Mouse (Mus musculus) urinary bladder, postnatal 0 days (tissue): ENCODE data around the gene 2010109A12Rik. TPM values are rescaled to one million over a fixed set of nuclear protein-coding genes. Genes with fewer than 3 reads are reported as not detected.

Source experiments
- polyA plus RNA-seq: library from polyadenylated mRNA; unstranded; fragments of >200 nt; fragmentation: Nextera tagmentation; extraction: Ambion mirVana; gene quantifications from 2 replicates; pipeline ENCODE4 v1.2.1, GENCODE M21; 2015

Gene 2010109A12Rik
- polyA plus RNA-seq = 0.79 and 1.1 TPM in 2 replicates

GRCm38 (mm10) chr5:93206109-93207005 lies at the start of gene 2010109A12Rik, which contains the start of gene Ccni:
2010109A12Rik (plus strand) TSS chr5:93206518.
Ccni (minus strand) TSS chr5:93206495.

Other genes starting within 250 kb of the 2010109A12Rik start
- gene Sowahb, start 161.5 kb upstream of the 2010109A12Rik start, polyA plus RNA-seq = 0.84 and 0.91 TPM in 2 replicates
- 79.3 and 112 TPM in 2 replicates for gene Sept11, start 113.1 kb upstream of the 2010109A12Rik start, polyA plus RNA-seq
- 77.5 and 87.9 TPM in 2 replicates for gene Ccni, start within 50 bp of the 2010109A12Rik start, polyA plus RNA-seq
- gene Ccng2, start 60.7 kb downstream of the 2010109A12Rik start, polyA plus RNA-seq = 12.7 and 13.7 TPM in 2 replicates